Mouse (Mus musculus): ENCODE measurements around the gene Itga11.

DNA sequence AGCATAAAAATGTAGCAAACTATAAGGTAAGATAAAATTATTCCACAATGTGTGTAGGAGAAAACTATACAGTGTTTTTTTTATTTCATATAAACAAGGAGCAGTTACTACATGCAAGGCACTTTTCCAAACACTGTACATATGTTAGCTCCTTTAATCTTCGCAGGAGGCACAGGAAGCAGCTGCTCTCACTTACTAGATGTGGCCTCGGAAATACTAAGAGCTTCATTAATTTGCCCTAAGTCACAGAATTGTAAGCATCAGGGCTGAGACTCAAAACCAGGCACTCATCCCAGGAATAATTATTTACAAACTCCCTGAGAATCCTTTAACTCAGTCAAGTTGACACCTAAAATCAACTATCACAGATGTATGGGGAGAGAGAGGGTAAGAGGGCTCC is 14.2 kb upstream of the Itga11 start:
- no peak for TF ChIP-seq CTCF (IDR thresholded peaks at IDR 0.05; ENCODE audit: insufficient read depth, low read length)
- no peak for TF ChIP-seq POLR2A (IDR thresholded peaks at IDR 0.05; ENCODE audit: borderline replicate concordance, extremely low read depth, low read depth, low read length)
